Mouse (Mus musculus): Measurements from ENCODE around the gene Arhgap24. TPM values are rescaled to one million over a fixed set of nuclear protein-coding genes. Genes with fewer than 3 reads are reported as not detected.
"Not testable (repeated sequence)": the region's sequence is repeated elsewhere in the genome, so short reads cannot be mapped to it uniquely, and the experiment has no call there.

Arhgap24 gene
- polyA plus RNA-seq, 1 experiment from 2014 or later, result 5.3 TPM

- H3K4me1 ChIP-seq (replicated peaks), result peaks cover 7% of the 10 kb centered on the region; the same call in 1 of the 2 replicates
- H3K4me3 ChIP-seq (replicated peaks), result no peak overlapping the region
- H3K4me2 ChIP-seq (replicated peaks), result no peak overlapping the region
- 82% methylated on average over 2 of the region's 2 CpGs for WGBS
- no peak overlapping the region for H3K27ac ChIP-seq
- no peak overlapping the region for H3K9ac ChIP-seq (replicated peaks)
- no peak for ATAC-seq
- no peaks in the 10 kb centered on the region for H3K27me3 ChIP-seq
- no peaks in the 10 kb centered on the region for H3K36me3 ChIP-seq
- H3K9me3 ChIP-seq, result no peaks in the 10 kb centered on the region
Measured at GRCm38 (mm10) chr5:102889163-102889488, 407.9 kb downstream of the Arhgap24 start.

DNA sequence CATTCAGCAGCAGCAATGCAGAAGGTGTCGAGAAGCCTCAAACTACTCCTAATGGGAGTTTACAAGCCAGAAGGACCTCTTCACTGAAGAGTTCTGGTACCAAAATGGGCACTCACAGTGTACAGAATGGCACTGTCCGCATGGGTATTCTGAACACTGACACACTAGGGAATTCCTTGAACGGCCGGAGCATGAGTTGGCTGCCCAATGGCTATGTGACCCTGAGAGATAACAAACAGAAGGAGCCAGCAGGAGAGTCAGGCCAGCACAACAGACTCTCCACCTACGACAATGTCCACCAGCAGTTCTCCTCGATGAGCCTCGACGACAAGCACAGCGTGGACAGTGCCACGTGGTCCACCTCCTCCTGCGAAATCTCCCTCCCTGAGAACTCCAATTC is 411.0 kb downstream of the Arhgap24 start:
- WGBS, result 96% methylated on average over 11 of the region's 11 CpGs
- peaks cover 7% of the 10 kb centered on the region; the same call in 1 of the 2 replicates for H3K4me1 ChIP-seq (replicated peaks)
- H3K4me3 ChIP-seq (replicated peaks), result no peak overlapping the region
- no peak overlapping the region for H3K9ac ChIP-seq (replicated peaks)
- no peak overlapping the region for H3K27ac ChIP-seq
- H3K27me3 ChIP-seq, result no peaks in the 10 kb centered on the region
- no peak for ATAC-seq
- H3K36me3 ChIP-seq, result no peaks in the 10 kb centered on the region
- H3K9me3 ChIP-seq, result no peaks in the 10 kb centered on the region
- no peak overlapping the region for H3K4me2 ChIP-seq (replicated peaks)

- H3K4me3 ChIP-seq (replicated peaks), result no peak overlapping the region
- peaks cover 10% of the 10 kb centered on the region; the same call in 1 of the 2 replicates for H3K4me1 ChIP-seq (replicated peaks)
- no peak overlapping the region for H3K27ac ChIP-seq
- no peaks in the 10 kb centered on the region for H3K36me3 ChIP-seq
- no peak for ATAC-seq
- H3K9ac ChIP-seq (replicated peaks), result no peak overlapping the region
- no peaks in the 10 kb centered on the region for H3K9me3 ChIP-seq
- 95% methylated on average over 4 of the region's 4 CpGs for WGBS
- no peaks in the 10 kb centered on the region for H3K27me3 ChIP-seq
- H3K4me2 ChIP-seq (replicated peaks), result no peak overlapping the region
Measured at GRCm38 (mm10) chr5:102898301-102898700, 417.1 kb downstream of the Arhgap24 start.

GRCm38 (mm10) chr5:102899680-102900215 is 418.6 kb downstream of the Arhgap24 start:
- no peaks in the 10 kb centered on the region for H3K9me3 ChIP-seq
- H3K4me2 ChIP-seq (replicated peaks), result no peak overlapping the region
- no peaks in the 10 kb centered on the region for H3K36me3 ChIP-seq
- peaks cover 10% of the 10 kb centered on the region; the same call in 1 of the 2 replicates for H3K4me1 ChIP-seq (replicated peaks)
- ATAC-seq, result peak; percentile 55; the same call in 1 of the 2 replicates
- no peak overlapping the region for H3K9ac ChIP-seq (replicated peaks)
- WGBS, result 42% methylated on average over 6 of the region's 6 CpGs
- no peaks in the 10 kb centered on the region for H3K27me3 ChIP-seq
- H3K4me3 ChIP-seq (replicated peaks), result no peak overlapping the region
- H3K27ac ChIP-seq, result peak overlapping the region; percentile 39; the same call in 1 of the 2 replicates

DNA sequence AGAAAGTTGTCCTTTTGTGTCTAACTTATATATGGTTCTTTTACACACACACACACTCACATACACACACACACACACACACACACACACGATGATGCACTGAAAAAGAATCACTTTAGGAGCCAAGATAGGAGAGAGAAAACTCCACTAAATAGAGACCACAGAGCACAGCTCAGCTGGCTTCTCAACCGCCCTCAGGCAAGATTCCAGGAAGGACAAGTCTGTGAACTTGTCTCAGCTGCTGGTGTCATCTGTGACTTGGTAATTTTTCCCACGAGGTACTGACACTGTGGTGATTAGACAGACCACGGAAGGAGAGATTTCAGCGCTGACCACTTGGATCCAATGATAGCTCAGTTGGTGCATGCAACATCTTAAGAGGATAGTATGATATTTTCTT is 420.0 kb downstream of the Arhgap24 start:
- no peak overlapping the region for H3K9ac ChIP-seq (replicated peaks)
- 82% methylated on average over 5 of the region's 5 CpGs for WGBS
- no peaks in the 10 kb centered on the region for H3K9me3 ChIP-seq
- peaks cover 17% of the 10 kb centered on the region; the same call in 1 of the 2 replicates for H3K4me1 ChIP-seq (replicated peaks)
- no peak overlapping the region for H3K27ac ChIP-seq
- no peaks in the 10 kb centered on the region for H3K36me3 ChIP-seq
- H3K4me3 ChIP-seq (replicated peaks), result no peak overlapping the region
- H3K27me3 ChIP-seq, result no peaks in the 10 kb centered on the region
- H3K4me2 ChIP-seq (replicated peaks), result no peak overlapping the region
- ATAC-seq, result no peak

- Histone ChIP-seq H3K27me3 (no peaks in the 10 kb centered on the region), H3K4me1 (replicated peaks) (peaks cover 16% of the 10 kb centered on the region; the same call in 1 of the 2 replicates), H3K9me3 (no peaks in the 10 kb centered on the region), H3K4me2 (replicated peaks) (no peak overlapping the region), H3K36me3 (no peaks in the 10 kb centered on the region), H3K4me3 (replicated peaks) (no peak overlapping the region), H3K27ac (no peak overlapping the region), H3K9ac (replicated peaks) (no peak overlapping the region)
- 78% methylated on average over 9 of the region's 9 CpGs for WGBS
- no peak for ATAC-seq
Measured at GRCm38 (mm10) chr5:102903487-102903886, 422.3 kb downstream of the Arhgap24 start.

DNA sequence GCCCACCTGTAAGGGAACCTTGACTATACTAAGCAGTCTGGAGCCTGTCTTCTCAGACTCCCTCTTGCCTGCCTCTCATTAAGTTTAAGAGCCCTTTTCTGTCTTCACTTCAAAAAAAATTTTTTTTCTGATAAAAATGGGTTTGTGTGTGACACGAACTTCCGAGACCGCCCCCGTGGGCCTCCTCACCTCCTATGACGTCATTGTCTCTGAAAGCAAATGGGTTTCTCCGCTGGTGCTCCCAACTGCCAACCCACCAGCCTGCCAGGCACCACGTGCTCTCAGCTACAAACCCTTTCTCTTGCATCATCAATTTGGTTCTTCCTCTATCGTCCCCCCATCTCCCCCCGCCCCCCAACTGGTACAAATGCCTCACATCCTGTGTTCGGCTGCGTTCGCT is 422.9 kb downstream of the Arhgap24 start:
- no peak overlapping the region for H3K4me3 ChIP-seq (replicated peaks)
- no peaks in the 10 kb centered on the region for H3K36me3 ChIP-seq
- WGBS, result 91% methylated on average over 12 of the region's 12 CpGs
- no peak overlapping the region for H3K4me2 ChIP-seq (replicated peaks)
- ATAC-seq, result no peak
- H3K27me3 ChIP-seq, result no peaks in the 10 kb centered on the region
- H3K4me1 ChIP-seq (replicated peaks), result peaks cover 12% of the 10 kb centered on the region; the same call in 1 of the 2 replicates
- no peaks in the 10 kb centered on the region for H3K9me3 ChIP-seq
- no peak overlapping the region for H3K27ac ChIP-seq
- H3K9ac ChIP-seq (replicated peaks), result no peak overlapping the region

DNA sequence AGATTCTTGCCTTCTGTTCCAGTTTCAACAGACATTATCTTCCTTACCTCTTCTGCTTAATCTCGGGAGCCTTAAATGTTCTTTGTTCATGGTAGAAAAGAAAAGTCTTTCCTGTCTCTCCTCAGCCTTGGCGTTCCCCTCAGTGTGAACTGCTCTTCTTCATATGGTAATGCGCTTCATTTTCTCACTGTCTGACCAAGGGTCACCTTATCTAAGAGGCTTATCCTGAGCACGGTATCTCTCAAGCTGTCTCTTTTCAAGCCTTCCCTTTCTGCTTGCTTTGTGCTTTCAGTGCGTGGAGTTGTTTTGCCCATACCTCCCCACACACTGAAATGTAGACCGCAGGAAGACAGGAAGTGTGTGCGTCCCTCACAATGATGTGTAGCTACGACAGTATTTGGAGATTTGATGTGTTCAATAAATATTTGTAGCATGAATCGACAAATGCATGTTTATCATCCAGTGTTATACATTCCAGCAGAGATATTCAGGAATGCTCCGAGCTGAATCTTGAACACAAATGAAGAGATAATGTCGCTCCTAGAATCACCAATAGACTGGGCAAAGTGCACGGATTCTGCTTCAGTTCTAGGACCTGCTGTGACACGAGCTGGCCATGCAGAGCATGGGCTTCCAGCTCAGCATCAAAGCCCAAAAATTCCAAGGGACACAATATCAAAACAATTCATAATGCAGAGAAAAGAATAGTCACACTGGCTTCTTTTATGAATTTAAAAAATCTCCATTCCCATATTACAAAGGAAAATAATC is 424.4 kb downstream of the Arhgap24 start:
- Histone ChIP-seq H3K9ac (replicated peaks) (no peak overlapping the region), H3K36me3 (no peaks in the 10 kb centered on the region), H3K27me3 (no peaks in the 10 kb centered on the region), H3K4me2 (replicated peaks) (no peak overlapping the region), H3K4me3 (replicated peaks) (no peak overlapping the region), H3K9me3 (no peaks in the 10 kb centered on the region), H3K27ac (peak overlapping the region; percentile 4), H3K4me1 (replicated peaks) (peaks cover 7% of the 10 kb centered on the region; the same call in 1 of the 2 replicates)
- ATAC-seq, result peak; percentile 43; the same call in 1 of the 2 replicates
- 30% methylated on average over 13 of the region's 13 CpGs for WGBS

DNA sequence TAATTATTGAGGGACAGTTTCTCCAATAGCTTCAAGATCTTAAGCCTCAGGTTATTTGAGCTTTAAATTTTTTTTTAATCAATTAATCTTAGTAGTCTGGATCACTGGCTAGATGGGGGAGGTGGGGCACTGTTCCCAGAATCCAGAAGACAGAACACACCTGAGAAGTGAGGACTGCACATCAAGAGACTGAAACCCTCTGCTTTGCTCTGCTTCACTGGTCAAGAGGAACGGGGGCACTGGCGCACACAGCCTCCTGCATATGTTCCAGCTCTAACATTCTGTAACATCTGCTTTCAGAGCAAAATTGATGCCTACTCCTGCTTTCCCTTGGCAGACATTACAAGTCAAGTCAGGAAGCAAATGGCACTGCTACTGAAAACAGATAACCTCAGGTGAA is 439.0 kb downstream of the Arhgap24 start:
- no peak for ATAC-seq
- 72% methylated on average over 2 of the region's 2 CpGs for WGBS
- H3K27me3 ChIP-seq, result no peaks in the 10 kb centered on the region

DNA sequence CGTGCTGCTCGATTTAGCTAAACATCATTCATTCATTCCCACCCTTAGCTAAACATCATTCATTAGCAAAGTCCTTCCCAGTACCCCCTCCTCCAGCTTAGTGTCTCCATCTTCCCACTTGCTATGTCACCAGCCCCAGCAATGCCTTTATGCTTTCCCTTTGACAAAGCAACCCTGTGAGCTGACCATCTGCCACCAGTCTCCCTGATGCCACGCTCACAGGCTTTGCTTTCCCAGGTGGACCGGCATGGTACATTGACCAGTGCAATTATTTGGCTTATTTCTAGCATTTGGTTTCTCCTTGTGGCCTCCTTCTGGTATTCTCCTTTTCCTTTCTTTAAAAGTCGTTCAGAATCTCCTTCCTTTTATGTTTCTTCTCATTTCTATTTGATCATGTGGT is 445.6 kb downstream of the Arhgap24 start:
- no peak overlapping the region for H3K9ac ChIP-seq (replicated peaks)
- peaks cover 30% of the 10 kb centered on the region for H3K36me3 ChIP-seq
- H3K4me1 ChIP-seq (replicated peaks), result no peaks in the 10 kb centered on the region; the same call in 1 of the 2 replicates
- no peaks in the 10 kb centered on the region for H3K9me3 ChIP-seq
- no peak overlapping the region for H3K4me3 ChIP-seq (replicated peaks)
- H3K4me2 ChIP-seq (replicated peaks), result no peak overlapping the region
- H3K27ac ChIP-seq, result no peak overlapping the region
- no peaks in the 10 kb centered on the region for H3K27me3 ChIP-seq
- no peak for ATAC-seq
- WGBS, result 67% methylated on average over 5 of the region's 5 CpGs

More for the DNA sequence above, 439.0 kb downstream of the Arhgap24 start:
- Histone ChIP-seq H3K4me2 (replicated peaks) (no peak overlapping the region), H3K9me3 (no peaks in the 10 kb centered on the region), H3K36me3 (peaks cover 45% of the 10 kb centered on the region), H3K4me3 (replicated peaks) (no peak overlapping the region), H3K27ac (no peak overlapping the region), H3K4me1 (replicated peaks) (no peaks in the 10 kb centered on the region), H3K9ac (replicated peaks) (no peak overlapping the region)

GRCm38 (mm10) chr5:102930161-102930560 is 449.0 kb downstream of the Arhgap24 start:
- Histone ChIP-seq H3K27me3 (no peaks in the 10 kb centered on the region), H3K4me1 (replicated peaks) (no peaks in the 10 kb centered on the region; the same call in 1 of the 2 replicates), H3K9ac (replicated peaks) (no peak overlapping the region), H3K36me3 (peaks cover 3% of the 10 kb centered on the region; the same call in 1 of the 2 replicates), H3K4me2 (replicated peaks) (no peak overlapping the region), H3K4me3 (replicated peaks) (no peak overlapping the region), H3K27ac (no peak overlapping the region), H3K9me3 (no peaks in the 10 kb centered on the region)
- WGBS, result 49% methylated on average over 6 of the region's 6 CpGs
- ATAC-seq, result no peak

GRCm38 (mm10) chr5:102943864-102944630 is 462.9 kb downstream of the Arhgap24 start:
- H3K36me3 ChIP-seq, result peaks cover 19% of the 10 kb centered on the region
- not testable (repeated sequence) for ATAC-seq; H3K9me3 ChIP-seq; H3K4me2 ChIP-seq (replicated peaks); H3K9ac ChIP-seq (replicated peaks); H3K27ac ChIP-seq; H3K4me3 ChIP-seq (replicated peaks); H3K27me3 ChIP-seq; H3K4me1 ChIP-seq (replicated peaks)
- 82% methylated on average over 17 of the region's 17 CpGs for WGBS

Data from midbrain, embryonic 13.5 days (tissue).